Mouse (Mus musculus): ENCODE measurements at regions not wholly inside any gene's neighbourhood (a gene's known extent, or its start where the extent isn't known, plus 50 kb on each side); places are given as distances from the start of the nearest gene placed in this dataset.

DNA sequence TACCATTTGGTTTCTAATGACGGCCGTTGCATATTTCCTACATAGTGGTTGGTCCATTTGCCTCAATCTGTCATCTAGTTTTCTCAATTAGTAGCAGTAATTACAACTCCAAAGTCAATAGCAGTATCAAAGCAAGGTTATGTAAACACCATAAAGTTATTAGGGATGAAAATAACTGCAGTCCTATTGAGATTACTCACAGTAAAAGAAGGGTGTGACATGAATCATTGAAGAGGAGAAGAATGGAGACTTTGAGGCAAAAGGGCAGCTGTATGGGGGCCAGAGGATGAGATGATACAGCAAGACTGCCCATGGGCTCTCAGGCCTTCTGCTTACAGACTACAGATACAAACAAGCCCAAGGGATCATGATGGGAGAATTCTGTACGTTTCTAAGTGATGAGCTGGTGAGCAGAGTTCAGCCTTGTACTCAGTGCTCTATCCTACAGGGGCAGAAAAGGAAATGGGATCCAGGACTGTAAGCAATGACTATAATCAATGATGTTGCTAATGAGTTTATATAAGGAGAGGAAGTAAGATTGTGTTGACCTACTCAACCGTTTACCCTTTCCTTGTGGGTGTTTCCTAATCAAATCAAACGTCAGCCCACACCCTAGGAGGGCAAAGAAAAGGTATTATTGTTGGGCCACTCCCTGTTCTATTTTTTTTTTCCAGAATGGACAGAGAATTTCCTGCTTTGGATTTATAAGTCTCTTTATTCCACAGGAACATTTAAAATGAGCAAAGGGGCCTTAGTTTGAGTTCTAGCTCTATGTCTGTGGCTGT, 213.0 kb downstream of the Gm5447 start:
- TF ChIP-seq CTCF (IDR thresholded peaks at IDR 0.05; ENCODE audit: borderline replicate concordance, extremely low read depth, insufficient read depth, insufficient read length) (no peak), POLR2A (IDR thresholded peaks at IDR 0.05; ENCODE audit: borderline replicate concordance, extremely low read depth, insufficient read depth, insufficient read length, poor library complexity, severe bottlenecking) (no peak)

Data from brain, embryonic 14.5 days (tissue).